Mouse (Mus musculus) right cerebral cortex, postnatal 25 days (tissue): ENCODE data around the gene Polr2a.
"Not testable (repeated sequence)": the region's sequence is repeated elsewhere in the genome, so short reads cannot be mapped to it uniquely, and the experiment has no call there.

Experiments used
- DNase-seq: peaks from one replicate; pipeline ENCODE4 v3.0.0; 2022

The Polr2a gene

DNA sequence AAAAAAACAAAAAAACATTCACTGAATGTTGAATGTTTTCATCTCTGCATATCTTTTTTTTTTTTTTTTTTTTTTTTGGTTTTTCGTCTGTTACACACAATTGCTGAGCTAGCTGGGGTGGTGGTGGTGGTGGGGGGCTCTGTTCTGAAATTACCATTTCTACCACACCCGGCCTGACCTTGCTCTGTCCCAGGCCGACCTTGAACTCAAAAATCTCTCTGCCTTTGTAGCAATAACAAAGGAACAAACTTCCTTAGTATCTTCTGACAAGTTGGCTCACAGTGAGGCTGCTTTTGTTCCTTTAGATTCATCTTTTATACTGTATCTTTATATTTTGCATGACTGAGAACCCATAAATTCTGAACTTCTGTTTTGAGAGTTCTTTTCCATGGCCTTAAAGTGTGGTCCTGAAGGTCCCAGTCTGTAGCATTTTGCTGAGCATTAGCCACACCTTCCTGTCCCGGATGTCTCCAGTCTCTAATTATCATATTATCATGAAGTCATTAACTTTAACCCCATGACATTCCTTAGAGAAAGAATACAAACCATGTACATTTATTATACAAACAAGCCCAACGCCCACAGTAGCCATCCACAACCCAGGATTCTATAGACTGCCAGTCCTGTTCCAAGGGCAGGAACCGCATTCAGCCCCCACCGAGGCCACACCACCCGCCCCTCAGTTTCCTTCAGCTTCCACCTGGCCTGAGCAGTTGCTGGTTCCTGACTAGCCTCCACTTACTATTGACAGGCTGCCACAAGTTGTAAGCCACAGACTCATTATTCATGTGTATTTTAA lies 54.4 kb downstream of the Polr2a start:
- no peak for DNase-seq

DNA sequence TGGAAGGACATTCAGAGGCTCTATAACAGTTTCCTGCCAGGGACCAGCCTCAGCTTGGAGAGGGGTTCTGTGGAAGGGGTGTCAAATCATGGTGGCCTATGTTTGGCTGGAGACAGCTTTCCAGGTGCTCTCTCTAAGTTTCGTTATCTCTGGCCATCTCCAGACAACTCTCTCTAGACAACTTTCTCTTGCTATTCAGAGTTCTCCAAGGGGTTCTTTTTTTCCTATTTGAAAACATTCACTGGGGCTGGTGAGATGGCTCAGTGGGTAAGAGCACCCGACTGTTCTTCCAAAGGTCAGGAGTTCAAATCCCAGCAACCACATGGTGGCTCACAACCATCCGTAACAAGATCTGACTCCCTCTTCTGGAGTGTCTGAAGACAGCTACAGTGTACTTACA lies 55.1 kb downstream of the Polr2a start:
- not testable (repeated sequence) for DNase-seq

DNA sequence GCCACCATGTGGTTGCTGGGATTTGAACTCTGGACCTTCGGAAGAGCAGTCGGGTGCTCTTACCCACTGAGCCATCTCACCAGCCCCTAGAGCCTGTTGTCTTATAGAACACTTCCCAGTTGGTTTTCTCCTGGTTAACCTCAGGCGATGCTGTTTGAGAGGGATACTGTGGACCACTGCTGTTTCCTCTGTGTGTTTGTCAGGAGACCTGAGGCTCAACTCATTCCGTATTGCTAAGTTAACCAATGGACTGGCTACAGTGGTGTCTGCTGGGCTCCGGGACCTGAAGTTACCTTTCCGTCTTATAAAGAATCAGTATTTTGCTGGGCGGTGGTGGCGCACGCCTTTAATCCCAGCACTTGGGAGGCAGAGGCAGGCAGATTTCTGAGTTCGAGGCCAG lies 55.6 kb downstream of the Polr2a start:
- DNase-seq, result not testable (repeated sequence)

DNA sequence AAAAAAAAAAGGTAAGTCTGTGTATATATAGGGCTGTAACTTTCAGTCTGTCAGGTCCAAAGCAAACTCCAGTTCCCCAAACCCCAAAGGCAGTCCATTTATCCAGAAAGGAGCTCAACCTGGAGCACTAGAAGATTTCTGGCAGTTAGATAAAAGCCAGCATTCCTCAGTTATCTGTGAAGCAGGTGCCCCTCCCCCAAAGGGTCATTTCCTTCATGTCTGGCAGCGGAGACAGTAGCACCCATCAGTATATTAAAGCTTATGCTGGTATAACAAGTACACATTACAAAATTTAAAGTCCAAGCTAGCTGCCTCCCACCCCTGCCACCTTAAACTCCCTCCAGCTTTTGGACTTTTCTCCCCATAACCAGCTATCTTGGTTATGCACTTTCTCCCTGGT lies 58.8 kb downstream of the Polr2a start:
- no peak for DNase-seq

DNA sequence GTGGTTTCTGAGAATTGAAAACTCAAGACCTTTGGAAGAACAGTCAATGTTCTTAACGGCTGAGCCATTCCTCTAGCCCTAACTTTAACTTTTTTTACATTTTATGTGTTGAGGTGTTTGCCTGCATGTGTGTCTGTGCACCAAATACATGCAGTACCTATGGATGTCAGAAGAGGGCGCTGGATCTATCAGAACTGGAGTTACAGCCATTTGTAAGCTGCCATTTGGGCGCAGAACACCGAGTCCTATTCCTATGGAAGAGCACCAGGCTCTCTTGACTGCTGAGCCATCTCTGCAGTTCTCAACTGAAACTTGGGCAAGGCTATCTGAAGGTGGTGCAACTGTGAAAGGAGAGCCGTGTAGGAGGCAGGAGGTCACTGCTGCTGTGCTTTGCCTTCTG lies 59.9 kb downstream of the Polr2a start:
- no peak for DNase-seq

DNA sequence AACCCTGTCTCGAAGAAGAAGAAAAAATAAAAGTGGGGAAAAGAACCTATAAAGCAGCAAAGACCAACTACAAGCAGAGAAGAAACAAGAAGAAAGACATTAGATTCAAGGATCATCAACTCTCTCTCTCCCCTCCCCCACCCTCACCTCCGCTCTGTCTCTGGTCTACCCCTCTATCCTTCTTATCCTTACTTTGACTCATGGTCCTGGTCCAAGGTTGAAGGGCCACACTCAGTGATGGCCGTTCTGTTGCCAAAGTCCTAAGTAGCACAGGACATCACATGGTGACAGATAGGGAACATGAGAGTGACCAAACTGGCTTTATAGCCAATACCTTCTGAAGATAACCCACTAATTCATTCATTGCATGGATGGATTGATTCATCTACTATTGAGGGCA lies 61.0 kb downstream of the Polr2a start:
- no peak for DNase-seq

DNA sequence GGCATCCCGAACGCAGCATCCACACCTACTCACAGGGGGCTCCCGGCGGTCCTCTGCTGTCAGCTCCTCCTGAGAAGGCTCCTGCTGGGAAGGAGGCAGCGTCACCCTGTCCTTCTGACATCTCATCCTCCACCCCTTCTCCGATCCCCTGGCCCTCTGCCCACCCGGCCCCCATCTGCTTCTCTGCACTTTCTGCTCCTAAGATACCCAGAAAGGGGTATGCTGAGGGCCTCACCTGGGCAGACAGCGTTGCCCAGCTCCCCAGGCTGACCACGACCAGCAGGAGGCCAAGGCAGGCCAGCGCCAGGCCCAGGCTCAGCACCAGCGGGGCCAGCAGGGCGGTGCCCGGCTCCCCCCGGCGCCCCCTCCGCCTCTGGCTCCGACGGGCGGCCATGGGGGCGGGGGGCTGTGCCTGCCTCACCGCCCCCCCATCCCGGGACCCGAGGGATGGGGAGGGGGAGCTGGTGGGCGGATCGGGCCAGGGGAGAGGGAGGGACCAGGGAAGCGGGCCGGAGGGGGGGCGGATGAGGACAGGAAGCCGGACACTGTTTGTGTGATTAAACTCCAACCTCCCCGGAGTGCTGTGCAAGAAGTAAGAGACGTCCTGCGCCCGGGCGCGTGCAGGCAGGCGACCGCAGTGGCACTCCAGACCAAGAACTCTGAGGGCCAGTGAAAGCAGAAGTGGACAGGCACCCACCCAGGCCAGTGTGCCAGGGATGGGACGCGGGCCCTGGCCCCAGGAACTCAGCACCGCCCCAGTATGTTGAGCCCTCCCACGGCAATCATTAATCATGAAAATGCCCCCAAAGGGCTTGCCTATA lies 62.9 kb downstream of the Polr2a start, which contains the start of the genes Tnfsf12 and Tnfsfm13:
Gene Tnfsf12 (minus strand): TSS at position 489 of the 821 bp plus-strand sequence.
Gene Tnfsfm13 (minus strand): TSS at position 738 of the 821 bp plus-strand sequence.
- peak; percentile 53 for DNase-seq

DNA sequence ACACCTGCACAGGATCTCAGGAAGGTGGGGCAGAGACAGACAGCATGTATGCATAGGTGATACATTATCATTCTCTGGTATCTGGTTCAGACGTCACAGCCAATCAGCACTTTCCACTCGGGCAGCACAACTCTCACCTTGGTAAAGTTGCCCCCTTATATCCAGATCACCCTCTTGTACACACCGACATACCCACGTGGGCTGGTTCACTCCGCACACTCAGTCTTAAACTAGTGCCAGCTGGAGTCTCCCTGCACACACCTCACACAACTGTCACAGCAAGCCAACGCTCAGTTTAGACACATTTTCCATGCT lies 63.4 kb downstream of the Polr2a start:
- DNase-seq, result no peak

DNA sequence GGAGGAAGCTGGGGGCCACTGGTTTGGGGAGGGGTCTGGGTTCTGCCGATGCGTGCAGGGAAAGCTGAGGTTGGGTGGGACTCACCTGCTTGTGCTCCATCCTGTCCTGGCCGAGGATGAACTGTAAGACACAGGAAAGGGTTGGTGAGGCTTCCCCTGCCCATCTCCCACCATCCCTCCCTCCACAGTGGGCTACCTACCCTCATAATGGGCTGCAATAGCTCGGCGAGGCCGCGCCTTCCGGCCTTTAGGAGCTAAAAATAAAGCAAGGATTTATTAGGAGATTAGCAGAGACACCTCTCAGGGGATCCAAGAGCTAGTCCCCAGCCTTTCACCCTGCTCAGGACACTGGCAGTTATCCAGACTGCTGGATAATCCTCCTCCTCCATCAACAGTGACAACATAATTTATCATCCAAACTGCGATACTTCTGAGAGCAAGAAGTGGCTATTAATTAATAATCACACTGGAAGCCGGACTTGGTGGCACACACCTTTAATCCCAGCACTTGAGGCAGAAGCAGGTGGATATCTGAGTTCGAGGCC lies 64.9 kb downstream of the Polr2a start:
- no peak for DNase-seq

DNA sequence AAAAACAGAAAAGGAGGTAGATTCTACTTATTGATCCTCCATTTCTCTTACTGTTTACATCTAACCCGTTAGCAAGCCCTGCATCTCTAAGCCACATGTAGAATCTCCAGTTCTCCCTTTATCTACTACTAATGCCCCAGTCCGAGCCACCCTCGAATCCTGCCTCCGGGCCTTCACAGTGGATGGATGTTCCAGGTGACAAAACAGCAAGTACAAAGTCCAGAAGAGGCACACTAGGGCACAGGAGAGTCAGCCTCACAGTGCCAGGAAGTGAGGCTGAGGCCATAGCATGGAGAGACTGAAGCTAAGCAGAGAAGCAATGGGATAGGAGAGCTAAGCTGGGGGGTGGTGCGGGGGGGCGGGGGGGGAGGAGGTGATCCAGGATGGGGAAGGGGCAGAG lies 65.6 kb downstream of the Polr2a start:
- DNase-seq, result no peak

DNA sequence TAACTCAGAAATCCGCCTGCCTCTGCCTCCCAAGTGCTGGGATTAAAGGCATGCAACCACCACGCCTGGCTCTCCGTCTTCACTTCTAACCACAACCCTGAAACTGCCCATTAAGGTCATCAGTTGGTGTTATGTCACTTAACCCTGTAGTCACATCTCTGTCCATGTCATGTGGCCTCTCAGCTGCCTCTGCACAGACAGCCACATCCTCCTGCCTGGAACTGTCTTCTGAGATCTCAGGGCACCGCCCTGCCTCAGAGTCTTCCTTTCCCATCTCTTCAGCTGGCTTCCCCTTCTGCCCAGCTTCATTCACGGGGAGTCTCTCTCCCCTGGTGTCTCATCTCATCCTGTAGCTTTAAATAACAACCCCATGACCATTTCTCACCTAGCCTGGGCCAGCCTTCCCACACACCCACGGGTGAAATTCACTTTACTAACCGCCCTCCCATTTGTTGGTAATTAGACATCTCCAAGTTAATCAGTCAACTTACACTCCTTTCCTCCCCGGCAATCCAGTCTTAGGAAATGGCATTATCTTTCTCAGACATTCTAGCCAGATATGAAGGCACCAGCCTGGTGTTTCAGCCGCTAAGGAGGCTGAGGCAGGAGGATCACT lies 66.1 kb downstream of the Polr2a start:
- no peak for DNase-seq

DNA sequence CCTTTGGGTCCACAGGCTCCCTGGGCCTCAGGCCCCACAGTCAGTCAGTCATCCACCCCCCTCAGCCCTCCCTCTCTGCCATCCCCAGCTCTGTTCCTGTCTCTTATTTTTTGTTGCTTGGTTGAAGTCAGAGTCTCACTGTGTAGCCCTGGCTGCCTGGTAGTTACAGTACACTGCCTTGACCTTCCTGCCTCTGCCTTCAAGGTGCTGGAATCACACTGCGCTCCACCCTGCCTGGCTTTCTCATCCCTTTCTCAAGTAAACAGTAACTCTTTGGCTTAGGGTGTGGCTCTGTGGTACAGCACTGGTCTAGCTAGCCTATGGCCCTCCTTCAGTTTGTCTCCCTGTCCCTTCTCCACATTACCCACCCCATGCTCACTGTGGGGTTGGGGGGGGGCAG lies 68.5 kb downstream of the Polr2a start:
- no peak for DNase-seq

DNA sequence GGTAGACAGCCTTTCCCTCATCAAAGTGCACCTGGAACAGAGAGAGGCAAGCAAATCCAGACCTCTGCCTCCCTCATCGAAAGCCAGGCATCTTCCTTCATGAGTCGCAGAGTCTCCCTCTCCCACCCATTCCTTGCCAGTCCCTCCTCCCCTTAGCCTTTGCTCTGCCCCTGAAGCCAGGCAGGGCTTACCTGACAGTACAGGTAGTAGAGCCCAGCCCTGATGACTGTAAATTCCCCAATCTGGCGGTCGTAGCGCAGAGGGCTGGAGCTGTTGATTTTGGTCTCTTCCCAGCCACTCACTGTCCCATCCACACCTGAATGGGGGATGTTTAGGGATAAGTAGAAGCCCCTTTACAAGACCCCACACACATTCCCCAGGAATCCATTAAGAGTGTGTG lies 71.4 kb downstream of the Polr2a start:
- no peak for DNase-seq

DNA sequence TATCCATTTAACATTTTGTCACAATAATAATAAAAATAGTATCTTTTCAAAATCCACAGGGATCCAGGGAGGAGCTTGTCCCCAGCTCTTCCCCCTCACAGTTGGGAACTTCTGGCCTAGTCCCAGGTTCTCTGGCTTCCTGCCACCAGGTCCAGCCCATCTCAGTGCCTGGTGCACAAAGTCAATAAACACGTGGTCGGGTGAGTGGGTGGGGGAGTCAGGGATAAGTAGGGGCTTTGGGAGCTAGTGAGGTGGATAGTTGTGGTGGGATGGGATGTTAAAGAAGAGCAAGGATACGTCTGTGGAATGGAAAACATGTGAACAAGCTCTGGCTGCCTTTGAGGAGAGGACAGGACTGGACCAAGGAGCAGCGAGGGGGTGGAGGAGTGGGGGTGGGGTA lies 72.1 kb downstream of the Polr2a start:
- DNase-seq, result no peak

DNA sequence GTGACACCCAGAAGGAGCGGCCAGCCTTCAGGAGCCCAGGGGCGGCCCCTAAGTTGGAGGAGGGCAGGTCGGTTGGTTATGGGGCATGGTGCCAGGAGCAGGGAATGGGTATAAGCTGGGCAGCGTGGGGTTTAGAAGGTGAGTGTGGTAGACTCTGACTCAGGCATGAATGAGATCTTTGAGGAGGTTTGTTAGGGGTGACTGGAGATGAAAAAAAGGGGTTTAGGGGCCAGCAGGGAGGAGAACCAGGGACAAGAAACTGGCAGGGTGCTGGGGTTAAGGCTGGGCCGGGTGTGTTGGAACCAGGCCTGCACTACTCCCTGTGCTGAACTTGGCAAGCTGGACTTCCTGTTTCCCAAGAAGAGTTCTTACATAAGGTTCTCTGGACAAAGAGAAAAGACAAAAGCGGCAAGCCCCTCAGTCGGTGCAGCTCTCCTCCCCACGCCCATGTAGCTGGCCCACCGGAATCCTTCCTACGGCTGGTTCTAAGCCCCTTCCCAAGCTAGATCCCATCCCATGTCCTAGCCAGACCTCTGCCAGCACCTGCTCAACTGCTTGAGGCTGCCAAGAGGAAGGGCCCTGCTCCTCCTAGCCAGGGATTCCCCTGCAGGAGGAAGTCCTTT lies 72.8 kb downstream of the Polr2a start, which contains the start of gene Tnfsf13:
Gene Tnfsf13 (minus strand): TSS at position 259 of the 623 bp plus-strand sequence.
- DNase-seq, result peak; percentile 50

DNA sequence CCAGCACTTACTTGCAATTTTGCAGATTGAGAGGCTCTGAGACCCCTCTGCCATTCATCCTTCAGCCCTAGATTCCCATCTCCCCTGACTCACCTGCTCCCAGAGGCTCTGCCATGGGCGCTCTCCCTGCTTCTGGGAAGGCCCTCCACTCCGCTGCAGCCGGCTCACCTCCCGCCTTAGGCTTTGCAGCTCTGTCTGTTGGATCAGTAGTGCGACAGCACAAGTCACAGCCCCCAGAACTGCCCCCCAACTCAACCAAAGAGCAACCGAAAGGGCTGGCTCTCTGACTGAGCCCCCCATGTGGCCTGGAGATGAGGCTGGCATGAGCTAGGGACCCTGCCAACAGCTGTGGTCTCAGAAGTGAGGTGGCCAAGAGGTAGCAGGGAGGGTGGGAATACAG lies 73.5 kb downstream of the Polr2a start:
- DNase-seq, result no peak

DNA sequence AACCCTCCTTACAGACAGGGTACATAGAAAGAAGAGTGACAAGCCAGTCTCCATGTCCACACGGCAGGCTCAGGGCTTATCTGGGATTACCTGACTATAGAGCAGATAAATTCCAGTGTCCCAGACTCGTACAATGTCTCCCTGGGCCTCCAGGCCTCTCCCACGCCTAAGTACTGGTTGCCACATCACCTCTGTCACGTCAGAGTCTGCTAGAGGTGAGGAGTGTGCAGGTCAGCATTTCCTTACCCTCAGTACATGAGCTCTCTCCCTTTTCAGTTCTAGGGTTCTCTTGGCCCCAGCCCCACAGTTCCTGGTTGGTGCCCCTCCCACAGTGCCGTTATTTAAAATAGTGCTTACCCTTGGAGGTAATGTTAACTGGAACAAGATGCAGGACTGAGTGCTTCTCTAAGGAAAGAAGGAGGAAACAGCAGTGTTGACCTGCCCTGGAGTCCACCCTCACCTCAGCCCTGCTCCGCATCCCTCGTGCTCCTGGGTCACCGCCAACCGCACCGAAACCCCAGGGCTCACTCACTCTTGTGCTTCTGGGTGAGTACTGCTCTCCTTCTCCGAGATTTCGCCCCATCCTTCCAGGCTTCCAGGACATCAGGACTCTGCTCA lies 74.2 kb downstream of the Polr2a start:
- DNase-seq, result no peak
